Mouse (Mus musculus) monocyte, adult 2 months (primary cell): ENCODE measurements around the gene Asb11.

Source experiments
- DNase-seq, 2 experiments: peaks; one replicate each; pipeline ENCODE4 v3.0.0; 2022; ENCODE audit warnings: low spot score in 2 of 2, low read depth in 1 of 2

The Asb11 gene

DNA sequence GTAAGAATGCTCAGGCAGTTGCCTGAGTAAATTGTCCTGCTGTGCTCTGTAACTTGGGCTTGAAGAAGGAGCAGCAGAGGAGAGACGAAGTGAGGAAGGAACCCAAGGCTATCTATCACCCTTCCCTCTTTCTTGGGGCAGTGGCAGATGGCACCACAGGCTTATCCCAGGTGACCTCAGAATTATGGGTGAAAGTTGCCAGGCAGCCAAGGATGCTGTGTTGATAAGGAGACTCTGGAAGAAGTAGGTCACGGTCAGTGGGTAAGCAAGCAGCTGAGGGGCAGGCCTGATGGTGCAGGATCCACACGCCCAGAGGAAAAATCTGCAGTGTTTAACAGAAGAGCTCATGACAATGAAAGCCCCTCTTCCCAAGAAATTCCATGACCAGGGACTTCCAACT is 4.5 kb downstream of the Asb11 start:
- no peak for DNase-seq

DNA sequence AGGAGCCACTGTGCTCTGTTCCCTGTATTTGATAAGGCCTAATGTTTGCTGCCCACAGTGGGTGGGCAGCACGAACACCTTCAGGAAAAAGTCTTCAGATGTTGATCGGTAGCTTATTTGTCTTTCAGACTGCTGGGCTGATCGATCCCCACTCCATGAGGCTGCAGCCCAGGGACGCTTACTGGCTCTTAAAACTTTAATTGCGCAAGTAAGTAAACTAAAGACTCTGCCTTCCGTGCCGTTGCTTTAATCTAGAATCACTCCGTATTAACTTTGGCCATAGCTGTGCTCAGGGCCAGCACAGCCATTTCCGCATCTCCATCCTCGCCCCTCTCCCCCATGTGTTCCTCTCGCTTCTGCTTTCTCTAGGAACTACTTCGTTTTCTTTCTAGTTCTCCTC is 8.8 kb downstream of the Asb11 start:
- DNase-seq = no peak

DNA sequence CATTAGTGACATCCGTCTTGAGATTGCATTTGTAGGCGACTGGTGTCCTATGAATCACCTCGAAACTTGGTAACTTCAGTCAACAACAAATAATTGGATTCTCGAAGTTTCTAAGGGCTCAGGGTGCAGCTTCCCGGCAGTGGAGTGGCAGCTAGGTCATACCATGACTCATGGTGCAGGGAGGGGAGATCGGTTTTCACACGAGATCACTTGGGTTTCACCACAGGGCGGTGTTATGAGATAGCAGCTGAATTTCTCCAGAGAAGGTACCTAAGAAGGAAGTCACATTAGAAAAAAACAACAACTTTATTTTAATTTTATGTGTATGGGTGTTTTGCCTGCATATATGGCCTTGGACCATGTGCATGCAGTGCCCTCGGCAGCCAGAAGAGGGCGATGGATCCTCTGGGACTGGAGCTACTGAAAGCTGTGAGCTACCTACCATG is 9.3 kb downstream of the Asb11 start:
- no peak for DNase-seq

DNA sequence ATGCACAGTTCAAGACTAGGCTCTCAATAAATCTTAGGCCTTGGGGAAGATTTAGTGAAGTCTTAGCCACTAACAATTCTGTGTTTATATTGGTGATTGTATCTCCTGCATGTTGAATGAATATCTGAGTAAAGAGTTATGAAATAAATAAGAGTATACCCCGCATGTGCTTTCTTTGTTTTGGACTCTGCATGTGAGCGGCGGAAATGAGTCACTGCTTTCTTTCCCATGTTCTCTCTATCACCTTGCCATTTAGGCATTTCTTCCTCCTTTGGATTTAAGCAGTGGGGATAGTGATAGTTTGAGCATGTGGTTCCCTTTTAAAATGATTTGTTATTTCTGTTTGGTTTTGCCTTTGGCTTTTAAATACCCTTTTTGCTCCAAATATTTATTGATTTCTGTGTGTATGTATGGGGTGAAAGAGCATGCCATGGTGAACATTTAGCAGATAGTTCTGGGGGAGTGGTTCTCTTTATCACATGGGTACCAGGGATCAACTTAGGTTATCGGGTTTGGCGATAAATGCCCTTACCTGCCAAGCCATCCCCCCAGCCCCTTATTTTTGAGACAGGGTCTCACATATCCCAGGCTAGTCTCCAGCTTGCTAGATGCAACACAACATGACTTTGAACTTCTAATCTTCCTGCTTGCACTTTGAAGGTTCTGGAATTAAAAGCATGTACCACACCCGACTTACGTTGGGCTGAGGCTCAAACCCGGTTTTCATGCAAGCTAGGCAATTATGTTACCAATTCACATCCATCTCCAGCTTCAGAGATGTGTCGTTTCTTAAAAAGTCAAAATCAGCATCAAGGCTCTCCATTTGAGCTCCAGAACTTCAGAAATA is 10.3 kb downstream of the Asb11 start:
- no peak for DNase-seq

DNA sequence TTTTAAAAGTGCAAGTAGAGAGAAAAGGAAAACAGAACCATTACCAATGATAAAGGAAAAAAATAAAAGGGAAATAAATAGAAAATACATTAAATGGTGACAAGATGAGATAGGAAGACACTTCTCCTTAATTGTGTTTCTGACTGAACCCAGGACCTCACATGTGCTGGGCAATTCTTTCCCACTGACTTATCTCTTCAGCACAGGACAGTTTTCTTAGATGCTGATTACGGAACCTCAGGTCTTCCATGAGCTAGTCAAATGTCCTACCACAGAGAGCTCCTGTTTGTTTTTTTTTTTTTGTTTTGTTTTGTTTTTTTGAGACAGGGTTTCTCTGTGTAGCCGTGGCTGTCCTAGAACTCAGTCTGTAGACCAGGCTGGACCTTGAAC is 10.9 kb downstream of the Asb11 start:
- DNase-seq = no peak

DNA sequence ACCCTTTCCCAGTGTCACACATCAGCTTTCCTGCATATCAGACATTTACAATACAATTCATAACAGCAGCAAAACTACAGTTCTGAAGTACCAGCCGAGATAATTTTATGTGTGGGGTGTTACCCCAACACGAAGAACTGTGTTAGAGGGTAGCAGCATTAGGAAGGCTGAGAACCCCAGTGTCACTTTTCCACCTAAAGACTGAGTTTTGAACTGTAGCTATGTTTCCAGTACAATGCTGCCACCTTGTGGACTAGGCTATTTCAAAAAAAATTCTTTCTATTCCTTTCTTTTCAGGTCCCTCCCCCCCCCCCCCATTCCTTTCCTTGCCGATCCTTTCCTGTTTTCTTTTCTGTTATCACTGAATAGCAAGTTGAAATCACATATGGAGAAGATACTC is 12.4 kb downstream of the Asb11 start:
- DNase-seq = no peak

DNA sequence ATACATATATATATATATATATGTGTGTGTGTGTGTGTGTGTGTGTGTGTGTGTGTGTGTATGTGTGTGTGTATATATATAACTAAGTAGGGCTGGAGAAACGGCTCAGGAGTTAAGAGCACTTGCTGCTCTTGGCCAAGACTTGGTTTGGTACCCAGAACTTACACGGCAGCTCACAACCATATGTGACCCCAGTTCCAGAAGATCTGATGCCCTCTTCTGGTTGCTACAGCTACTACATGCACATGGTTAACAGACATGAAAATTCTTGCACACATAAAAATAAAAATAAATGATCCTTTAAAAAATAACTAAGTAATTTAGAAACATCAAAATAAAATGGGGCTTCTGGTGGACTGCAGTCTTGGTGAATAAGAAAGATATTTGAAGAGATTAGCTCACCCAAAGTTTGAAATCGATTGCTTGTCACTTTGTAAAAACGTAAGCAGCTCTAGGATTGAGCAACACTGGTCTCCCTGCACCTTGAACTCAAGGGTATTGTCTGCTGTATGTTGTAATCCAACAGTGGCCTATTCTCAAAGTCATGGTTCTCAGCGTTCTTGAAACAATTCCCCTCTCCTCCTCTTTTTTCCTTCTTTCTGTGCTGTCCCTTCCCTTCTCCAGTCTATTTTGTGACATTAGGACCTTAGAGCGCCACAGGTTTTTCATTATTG is 22.5 kb downstream of the Asb11 start:
- no peak for DNase-seq

DNA sequence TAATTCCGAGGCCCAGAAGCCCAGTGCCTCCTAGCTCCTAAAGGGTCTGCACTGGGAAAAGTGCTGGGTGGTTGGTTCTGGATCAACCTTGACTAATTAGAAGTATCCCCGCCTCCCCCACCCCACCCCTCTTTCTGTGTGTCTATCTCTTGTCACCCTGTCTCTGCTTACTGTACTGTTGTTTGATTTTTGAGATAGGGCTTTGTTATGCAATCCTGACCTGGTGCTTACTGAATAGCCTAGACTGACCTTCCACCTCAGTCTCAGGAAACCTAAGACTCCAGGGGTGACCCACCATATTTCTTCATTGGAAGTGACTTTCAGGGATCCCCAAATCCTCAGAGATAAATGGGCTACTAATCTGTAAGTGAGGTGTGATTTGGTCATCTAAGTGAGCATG is 65.5 kb downstream of the Asb11 start:
- no peak for DNase-seq

DNA sequence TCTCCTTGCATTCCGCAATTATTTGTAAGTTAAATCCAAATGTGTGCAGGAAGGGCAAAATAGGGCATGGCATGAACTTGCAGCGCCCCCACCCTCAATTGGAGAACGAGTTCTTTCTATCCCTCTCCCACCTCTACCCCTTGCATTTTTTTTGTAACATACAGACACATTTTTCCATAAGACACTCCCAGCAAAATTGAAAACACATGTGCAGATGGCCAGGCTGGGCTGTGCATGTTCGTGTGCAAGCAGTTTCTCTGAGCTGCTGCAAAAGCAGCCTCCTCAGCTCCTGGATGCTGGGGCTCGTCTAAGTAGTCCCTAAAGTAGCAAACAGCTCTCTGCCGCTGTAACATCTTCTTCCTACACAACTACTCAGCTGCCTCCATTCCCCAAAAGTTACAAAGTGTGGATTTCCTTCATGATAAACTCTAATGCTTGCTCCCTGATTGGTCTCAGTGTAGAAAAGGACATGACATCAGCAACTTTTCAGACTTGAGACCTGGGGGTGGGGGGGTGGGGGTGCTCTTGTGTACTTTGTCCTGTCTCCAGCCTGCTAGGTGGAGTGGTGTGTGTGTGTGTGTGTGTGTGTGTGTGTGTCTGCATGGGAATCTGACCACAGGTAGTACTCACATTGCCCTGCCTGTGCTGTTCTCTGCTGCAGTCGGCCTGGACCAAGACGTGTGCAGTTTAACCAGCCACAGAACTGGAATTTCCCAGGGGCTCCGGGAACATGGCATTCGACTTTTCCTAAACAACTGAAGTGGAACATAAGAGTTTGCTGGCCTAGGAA is 69.1 kb downstream of the Asb11 start, which contains the start of gene Asb9:
Gene Asb9 (plus strand): TSS at position 619 of the 790 bp plus-strand sequence.
- no peak for DNase-seq

DNA sequence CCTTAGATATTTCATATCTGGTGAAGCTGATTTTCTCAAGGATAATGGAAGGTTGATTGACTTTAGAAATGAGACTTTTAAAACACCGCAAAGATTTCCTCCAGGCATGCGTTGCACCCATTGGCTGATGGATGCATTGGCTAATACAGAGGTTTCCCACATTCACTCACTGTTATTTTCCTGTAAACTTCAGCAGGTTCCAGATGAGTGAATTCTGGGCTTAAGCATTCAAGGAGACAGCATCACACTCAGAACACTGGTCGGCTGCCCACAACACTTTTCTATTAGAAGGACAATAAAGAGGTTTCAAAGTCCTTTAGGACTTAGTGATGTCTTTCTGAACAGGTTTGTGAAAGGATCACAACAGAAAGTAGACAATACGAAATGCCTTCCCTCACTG is 70.3 kb downstream of the Asb11 start:
- DNase-seq = no peak

DNA sequence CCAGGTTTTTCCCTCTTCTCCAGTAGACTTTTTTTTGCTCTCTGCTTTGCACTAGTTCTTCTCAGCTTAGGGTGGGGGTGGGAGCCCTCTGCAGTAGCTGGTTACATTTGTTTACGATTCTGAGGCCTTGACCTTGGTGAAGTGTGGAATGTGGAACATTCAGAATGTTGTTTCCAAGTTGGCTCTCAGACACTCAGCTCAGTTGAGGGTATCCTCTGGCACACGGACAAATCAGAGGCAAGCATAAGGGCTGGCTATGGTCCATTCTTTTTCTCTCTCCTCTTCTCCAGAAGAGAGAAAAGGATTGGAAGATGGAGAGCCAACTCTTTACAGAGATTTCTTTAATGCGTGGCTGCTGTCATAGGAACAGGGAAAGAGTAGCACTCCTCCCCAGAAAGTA is 71.9 kb downstream of the Asb11 start:
- no peak for DNase-seq
